8 mouse cellular contexts compared by ENCODE assay signal in the genomic region with DNA sequence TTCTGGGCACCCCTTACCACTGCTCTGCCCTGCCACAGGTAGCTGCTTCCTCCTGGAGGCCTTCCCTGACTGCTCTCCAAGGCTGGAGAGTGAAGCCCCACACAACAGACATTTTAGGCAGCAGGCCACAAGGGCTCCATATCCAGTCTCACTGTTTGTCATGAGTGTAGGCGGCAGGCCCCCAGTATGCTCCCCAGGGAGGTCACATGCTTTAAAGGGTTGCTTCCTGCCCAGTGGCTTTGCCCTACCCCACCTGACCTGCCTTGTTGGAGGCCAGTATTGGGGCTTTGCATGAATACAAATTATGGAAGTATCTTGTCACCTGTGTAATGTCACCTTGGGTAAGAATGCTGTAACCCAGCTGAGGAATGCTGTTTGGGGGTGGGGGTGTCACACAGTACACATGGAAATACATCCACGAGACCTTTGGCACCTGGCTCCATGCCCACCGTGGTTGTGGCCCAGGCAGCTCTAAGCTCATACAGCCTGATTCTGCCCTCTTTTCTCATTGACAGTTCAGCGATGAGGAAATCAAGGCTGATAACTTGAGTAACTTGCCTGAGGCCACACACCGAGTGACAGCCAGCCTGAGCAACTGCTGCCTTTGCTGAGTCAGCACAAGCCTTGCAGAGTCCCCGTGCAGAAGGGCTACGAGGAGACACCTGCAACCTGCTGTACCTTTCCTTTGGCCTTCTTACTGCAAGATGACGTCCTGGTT. TPM values are rescaled to one million over a fixed set of nuclear protein-coding genes. Genes with fewer than 3 reads are reported as not detected.
DNase-seq lines count a peak whose midpoint lies in the region; ATAC-seq and TF ChIP-seq lines count a peak whose summit lies in the region.

A gene (minus strand): TSS at position 99 of the 718 bp plus-strand sequence.

- no peak within 1 kb of the TSS for H3K27ac ChIP-seq in kidney, postnatal 0 days
- no peak within 1 kb of the TSS for H3K27ac ChIP-seq in kidney, embryonic 15.5 days
- H3K27ac ChIP-seq in bone marrow macrophage, adult 2 months (ENCODE audit: insufficient read depth, low read depth, low read length), result peak within 1 kb of the TSS; percentile 68
- H3K27ac ChIP-seq in cerebellum, adult 2 months (ENCODE audit: insufficient read depth, low read length), result no peak within 1 kb of the TSS

- TF ChIP-seq CTCF in kidney, postnatal 0 days (IDR thresholded peaks at IDR 0.05; ENCODE audit: low read depth), result no peak
- TF ChIP-seq CTCF in bone marrow macrophage, adult 2 months (IDR thresholded peaks at IDR 0.05; ENCODE audit: low read depth, low read length), result no peak
- no peak for TF ChIP-seq CTCF in cerebellum, adult 2 months (IDR thresholded peaks at IDR 0.05; ENCODE audit: borderline replicate concordance, insufficient read depth, low read depth, low read length)

- no peak within 1 kb of the TSS for H3K9ac ChIP-seq in kidney, postnatal 0 days (ENCODE audit: low read depth, low read length)
- no peak within 1 kb of the TSS for H3K9ac ChIP-seq in kidney, embryonic 15.5 days

- no peaks in the 10 kb centered on the region for H3K4me1 ChIP-seq in kidney, postnatal 0 days (replicated peaks; ENCODE audit: insufficient read depth, low read length)
- no peaks in the 10 kb centered on the region for H3K4me1 ChIP-seq in kidney, embryonic 15.5 days
- H3K4me1 ChIP-seq in bone marrow macrophage, adult 2 months (ENCODE audit: control insufficient read depth, insufficient read depth, low read length), result peaks cover 30% of the 10 kb centered on the region
- H3K4me1 ChIP-seq in megakaryocyte, embryonic 14.5 days, result peaks cover 84% of the 10 kb centered on the region
- H3K4me1 ChIP-seq in cerebellum, adult 2 months (ENCODE audit: control insufficient read depth, insufficient read depth, low read length), result no peaks in the 10 kb centered on the region

- H3K4me3 ChIP-seq in kidney, postnatal 0 days (replicated peaks; ENCODE audit: low read depth, low read length), result no peak within 1 kb of the TSS
- H3K4me3 ChIP-seq in kidney, embryonic 15.5 days (replicated peaks), result no peak within 1 kb of the TSS
- H3K4me3 ChIP-seq in bone marrow macrophage, adult 2 months (ENCODE audit: insufficient read depth, low read length), result peak within 1 kb of the TSS; percentile 62
- H3K4me3 ChIP-seq in megakaryocyte, embryonic 14.5 days (replicated peaks), result peak within 1 kb of the TSS; percentile 86
- no peak within 1 kb of the TSS for H3K4me3 ChIP-seq in cerebellum, adult 2 months (replicated peaks; ENCODE audit: insufficient read depth, low read depth, low read length)

- no peaks in the 10 kb centered on the region for H3K9me3 ChIP-seq in kidney, postnatal 0 days (replicated peaks; ENCODE audit: low read length)
- H3K9me3 ChIP-seq in kidney, embryonic 15.5 days (replicated peaks), result no peaks in the 10 kb centered on the region
- H3K9me3 ChIP-seq in megakaryocyte, embryonic 14.5 days, result no peaks in the 10 kb centered on the region

- peaks cover 36% of the 10 kb centered on the region; the same call in 1 of the 2 replicates for H3K36me3 ChIP-seq in kidney, postnatal 0 days (ENCODE audit: insufficient read depth, low read length)
- peaks cover 56% of the 10 kb centered on the region for H3K36me3 ChIP-seq in kidney, embryonic 15.5 days
- peaks cover 75% of the 10 kb centered on the region for H3K36me3 ChIP-seq in megakaryocyte, embryonic 14.5 days (replicated peaks; ENCODE audit: low read length)

- WGBS in kidney, postnatal 0 days, result 73% methylated on average over 8 of the region's 8 CpGs
- 72% methylated on average over 8 of the region's 8 CpGs for WGBS in kidney, embryonic 15.5 days
- WGBS in cerebellum, adult 2 months, result 75% methylated on average over 8 of the region's 8 CpGs

- H3K27me3 ChIP-seq in kidney, postnatal 0 days (ENCODE audit: insufficient read depth, low read length), result no peaks in the 10 kb centered on the region
- no peaks in the 10 kb centered on the region for H3K27me3 ChIP-seq in kidney, embryonic 15.5 days
- no peaks in the 10 kb centered on the region for H3K27me3 ChIP-seq in megakaryocyte, embryonic 14.5 days (replicated peaks)
- H3K27me3 ChIP-seq in cerebellum, adult 2 months (ENCODE audit: control insufficient read depth, insufficient read depth, low read length), result no peaks in the 10 kb centered on the region

- ATAC-seq in kidney, postnatal 0 days (replicated peaks; ENCODE audit: low FRiP score, low read depth), result peak; percentile 36
- ATAC-seq in kidney, embryonic 15.5 days (replicated peaks; ENCODE audit: low FRiP score), result no peak

- TF ChIP-seq POLR2A in bone marrow macrophage, adult 2 months (IDR thresholded peaks at IDR 0.05; ENCODE audit: borderline replicate concordance, low read depth, low read length), result no peak
- no peak for TF ChIP-seq POLR2A in cerebellum, adult 2 months (IDR thresholded peaks at IDR 0.05; ENCODE audit: borderline replicate concordance, insufficient read depth, low read length)

- DNase-seq in kidney, postnatal 0 days (ENCODE audit: low spot score), result no peak
- DNase-seq in A20 (ENCODE audit: low read depth, low spot score), result peak; percentile 79
- DNase-seq in ovary, postnatal 14 days (ENCODE audit: low spot score), result no peak
- DNase-seq in embryo, embryonic 9.5 days (ENCODE audit: extremely low spot score), result no peak
- DNase-seq in cerebellum, adult 2 months, result no peak

- no peak within 1 kb of the TSS for H3K4me2 ChIP-seq in kidney, postnatal 0 days (ENCODE audit: low read length)
- no peak within 1 kb of the TSS for H3K4me2 ChIP-seq in kidney, embryonic 15.5 days

RNA-seq across cellular contexts. Expression of the gene that starts here (rescaled TPM):
- polyA plus RNA-seq in kidney, postnatal 0 days (2015; fragmentation: Nextera tagmentation; extraction: Ambion mirVana), result 1.7 and 1.8 TPM in 2 replicates
- polyA plus RNA-seq in kidney, embryonic 15.5 days (2015; fragmentation: Nextera tagmentation; extraction: Ambion mirVana), result 2.9 and 3.0 TPM in 2 replicates
- polyA plus RNA-seq in bone marrow macrophage, adult 2 months (2012; ENCODE audit: insufficient read depth, insufficient read length, missing spikeins), result 87.8 and 94.2 TPM in 2 replicates
- polyA plus RNA-seq in megakaryocyte, embryonic 14.5 days (2012; ENCODE audit: insufficient read depth, low replicate concordance), result 35.5 and 98.6 TPM in 2 replicates
- polyA plus RNA-seq in cerebellum, adult 2 months (2012; rRNA removed), result 9.3 and 9.8 TPM in 2 replicates

Comparison
In these comparisons a context has a peak if more than half of its experiments do, and no peak if none do; other contexts are left out.
1. H3K4me3 ChIP-seq: peak in bone marrow macrophage, adult 2 months (single experiment) and megakaryocyte, embryonic 14.5 days (single experiment); none in kidney, postnatal 0 days (single experiment), kidney, embryonic 15.5 days (single experiment) and cerebellum, adult 2 months (single experiment).